Mouse (Mus musculus) right cerebral cortex, postnatal 14 days (tissue): Measurements from ENCODE around the gene Nol12.

Experiments
- DNase-seq: peaks from one replicate; pipeline ENCODE4 v3.0.0; 2022

Nol12 gene

GRCm38 (mm10) chr15:78934784-78935320 is at the start of gene Nol12:
TSS of gene Nol12 (plus strand) at chr15:78934933.
- peak; percentile 81 for DNase-seq

DNA sequence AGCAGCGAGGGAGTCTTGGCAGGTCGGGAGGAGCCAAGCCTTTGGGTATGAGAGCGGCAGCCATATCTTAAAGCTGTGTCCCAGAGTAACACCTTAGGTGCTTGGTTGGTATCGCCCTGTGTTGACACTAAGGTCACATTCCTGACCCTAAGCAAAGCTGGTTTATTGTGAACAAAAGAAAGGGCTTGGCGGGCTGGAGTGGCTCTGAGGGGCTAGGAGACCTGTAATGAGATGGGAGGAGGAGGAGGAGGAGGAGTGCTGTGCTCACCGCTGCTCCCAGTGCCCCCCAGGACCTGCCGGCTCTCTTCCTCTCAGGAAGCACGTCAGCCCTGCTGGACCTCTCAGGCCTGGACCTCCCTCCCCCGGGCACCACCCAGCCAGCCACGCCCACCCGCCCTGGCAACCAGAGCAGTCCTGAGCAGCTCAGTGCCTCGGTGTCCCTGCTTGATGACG is 45.3 kb upstream of the Nol12 start:
- no peak for DNase-seq

- no peak for DNase-seq
These were observed 42.3 kb upstream of the Nol12 start for GRCm38 (mm10) chr15:78892440-78892839.

GRCm38 (mm10) chr15:78894726-78895125 is 40.0 kb upstream of the Nol12 start:
- DNase-seq = no peak

- DNase-seq = no peak
These were observed 39.0 kb upstream of the Nol12 start for GRCm38 (mm10) chr15:78895741-78896140.

GRCm38 (mm10) chr15:78896149-78896548 is 38.6 kb upstream of the Nol12 start:
- DNase-seq = no peak

DNA sequence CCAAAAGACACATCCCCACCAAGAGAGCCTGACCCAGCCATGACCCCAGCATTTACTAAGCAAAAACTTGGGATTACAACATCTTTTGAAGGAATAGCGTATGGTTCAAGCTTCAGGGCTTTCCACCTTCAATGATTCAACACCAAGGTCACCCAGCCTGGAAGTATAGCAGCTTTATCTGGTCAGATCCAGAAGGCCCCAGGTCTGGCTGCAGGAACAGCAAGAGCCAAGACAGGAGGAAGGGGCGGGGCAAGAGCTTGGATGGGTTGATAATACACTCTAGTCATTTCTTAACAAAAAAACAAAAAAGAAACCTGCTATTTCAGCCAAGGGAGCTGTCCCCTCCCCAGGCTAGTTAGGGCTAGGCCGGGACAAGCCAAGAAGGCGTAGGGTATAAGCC is 37.2 kb upstream of the Nol12 start:
- DNase-seq = no peak

GRCm38 (mm10) chr15:78898507-78899001 is 36.2 kb upstream of the Nol12 start:
- DNase-seq = no peak

GRCm38 (mm10) chr15:78899409-78899739 is 35.4 kb upstream of the Nol12 start, which contains the start of gene Gm49510:
TSS of gene Gm49510 (plus strand) at chr15:78899667.
- DNase-seq = no peak

- peak; percentile 68 for DNase-seq
These were observed 34.8 kb upstream of the Nol12 start, which contains the start of gene Sh3bp1 for GRCm38 (mm10) chr15:78899740-78900584. TSS of gene Sh3bp1 (plus strand) at chr15:78899768.

DNA sequence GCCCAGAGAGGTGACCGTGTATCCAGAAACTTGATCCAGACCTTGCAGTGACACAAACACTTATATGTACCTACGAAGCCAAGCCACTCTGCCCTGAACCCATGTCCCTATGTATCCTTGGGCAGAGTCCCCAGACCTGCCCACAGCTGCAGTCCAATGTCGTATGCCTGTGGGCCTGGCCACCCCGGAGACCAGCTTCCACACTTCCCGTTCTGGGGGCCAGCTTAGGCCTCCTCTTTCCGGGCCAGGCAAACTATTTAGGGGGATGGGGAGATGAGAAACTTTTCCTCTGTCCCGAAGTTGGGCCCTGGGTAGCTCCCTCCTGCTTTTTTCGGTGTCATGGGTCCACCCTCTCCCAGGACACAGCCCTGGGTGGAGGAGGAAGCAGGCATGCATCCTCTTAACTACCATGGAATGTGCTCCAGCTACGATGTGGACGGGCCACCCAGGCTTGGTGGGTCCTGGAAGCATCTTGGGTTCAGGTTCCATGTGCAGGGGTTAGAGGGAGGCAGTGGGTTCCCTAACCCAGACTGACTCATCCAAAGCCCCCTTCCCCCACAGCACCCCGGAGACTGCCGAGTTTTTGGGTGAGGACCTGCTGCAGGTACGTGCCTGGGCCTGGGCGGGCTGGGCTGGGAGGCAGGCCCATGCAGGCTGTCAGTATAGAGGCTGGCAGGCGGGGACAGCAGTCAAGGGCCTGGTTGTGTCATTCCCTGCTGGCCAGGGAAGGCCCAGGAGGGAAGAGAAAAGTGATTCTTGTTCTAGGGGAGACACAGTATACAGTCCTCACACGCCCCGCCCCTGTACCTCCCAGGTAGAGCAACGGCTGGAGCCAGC is 33.9 kb upstream of the Nol12 start:
- no peak for DNase-seq

GRCm38 (mm10) chr15:78901422-78901789 is 33.3 kb upstream of the Nol12 start:
- DNase-seq = no peak

- DNase-seq = peak; percentile 75
These were observed 31.5 kb upstream of the Nol12 start for GRCm38 (mm10) chr15:78903243-78903642.

GRCm38 (mm10) chr15:78908399-78908798 is 26.3 kb upstream of the Nol12 start:
- no peak for DNase-seq

DNA sequence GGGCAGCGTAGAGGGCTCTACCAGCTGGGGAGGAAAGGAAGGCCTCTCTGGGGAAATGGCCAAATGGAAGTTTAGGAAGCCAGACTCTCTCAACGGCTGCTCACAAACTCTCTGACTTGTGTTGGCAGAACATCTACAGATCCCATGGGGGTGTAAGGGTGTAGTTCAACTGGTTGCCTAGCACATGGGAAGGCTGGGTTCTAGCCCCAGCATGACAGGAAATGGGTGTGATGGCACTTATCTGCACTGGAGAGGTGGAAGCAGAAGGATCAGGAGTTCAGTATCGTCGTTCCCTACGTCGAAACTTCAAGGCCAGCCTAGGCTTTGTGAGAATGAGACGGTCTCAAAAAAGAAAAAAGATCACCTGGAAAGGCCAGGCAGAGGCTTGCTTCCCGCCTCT is 25.8 kb upstream of the Nol12 start:
- no peak for DNase-seq

DNA sequence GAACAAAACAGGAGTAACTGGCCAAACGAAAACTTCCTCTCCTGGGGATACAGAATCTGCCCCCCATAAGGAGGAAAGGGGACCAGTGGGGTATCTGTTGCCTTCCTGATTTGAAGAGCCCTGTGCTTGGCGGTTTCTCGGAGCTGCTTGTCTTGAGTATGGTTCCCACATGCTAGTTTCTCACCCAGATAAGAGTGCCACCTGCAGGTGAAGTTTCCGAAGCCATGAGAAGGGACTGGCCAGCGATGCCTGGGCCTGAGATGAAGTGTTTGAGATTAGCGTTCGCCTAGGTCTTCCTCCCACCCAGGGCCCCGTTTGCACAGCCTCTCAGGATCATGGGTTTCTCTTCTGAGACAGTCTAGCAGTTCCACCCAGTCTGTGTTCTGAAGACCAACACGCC is 22.7 kb upstream of the Nol12 start:
- peak; percentile 60 for DNase-seq

DNA sequence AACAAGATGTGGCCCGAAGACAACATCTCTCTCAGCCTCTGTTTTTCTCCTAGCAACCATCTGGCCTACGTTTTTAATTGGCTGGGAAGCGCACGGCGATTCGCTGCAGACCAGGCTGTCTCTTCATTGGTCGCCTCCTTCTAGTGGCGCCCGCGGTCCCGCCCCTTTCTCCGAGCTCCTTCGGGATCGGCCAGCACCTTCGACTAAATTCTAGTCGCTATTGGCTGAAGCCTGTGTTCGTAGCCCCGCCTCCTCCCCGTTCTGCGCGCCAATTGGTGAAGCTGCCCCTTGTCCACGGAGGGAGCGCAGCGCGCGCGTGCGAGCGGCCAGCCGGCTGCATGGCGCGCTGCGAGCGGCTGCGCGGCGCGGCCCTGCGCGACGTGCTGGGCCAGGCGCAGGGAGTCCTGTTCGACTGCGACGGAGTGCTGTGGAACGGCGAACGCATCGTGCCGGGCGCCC is 21.1 kb upstream of the Nol12 start, which contains the start of gene Pdxp:
Pdxp (plus strand) TSS at position 288 of the 459 bp plus-strand sequence.
- peak; percentile 97 for DNase-seq

- peak; percentile 67 for DNase-seq
These were observed 20.5 kb upstream of the Nol12 start for GRCm38 (mm10) chr15:78914091-78914822.

DNA sequence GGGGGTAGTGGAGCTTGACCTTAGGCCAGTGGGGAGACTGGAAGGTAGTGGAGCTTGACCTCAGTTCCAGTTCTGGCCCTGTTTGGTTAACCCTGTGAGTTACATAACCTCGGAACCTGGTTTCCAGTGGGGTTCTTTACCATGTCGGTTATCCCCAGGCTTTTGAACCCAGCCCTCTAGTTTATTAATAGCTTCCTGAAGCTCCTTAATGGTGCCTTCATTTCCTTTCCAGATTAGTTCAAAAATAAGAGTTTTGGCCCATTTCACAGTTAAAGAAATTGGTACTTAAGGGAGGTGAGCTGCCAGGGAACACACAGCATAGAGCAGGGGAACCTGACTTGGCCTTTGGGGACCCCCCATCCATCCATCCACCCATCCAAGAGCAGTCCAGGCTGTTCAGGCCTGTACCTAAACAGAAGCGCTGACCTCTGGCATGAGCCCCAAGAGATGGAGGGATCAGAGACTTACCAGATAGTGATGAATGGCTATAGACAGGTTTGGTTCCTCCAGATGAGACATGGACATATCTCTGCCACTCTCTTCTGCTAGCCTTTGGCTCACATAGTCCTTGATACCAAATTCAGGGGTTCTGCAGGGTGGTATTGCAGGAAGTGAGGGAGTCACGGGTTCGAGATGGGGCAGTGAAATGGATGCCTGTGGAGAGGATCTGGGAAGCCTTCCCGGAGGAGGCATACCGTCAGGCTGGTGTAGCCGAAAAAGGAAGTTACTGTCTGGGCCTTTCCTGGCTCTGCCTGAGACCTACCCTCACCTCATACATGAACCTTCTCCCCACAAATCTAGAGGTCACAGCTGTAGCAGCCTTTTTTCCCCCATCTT is 19.7 kb upstream of the Nol12 start:
- no peak for DNase-seq

GRCm38 (mm10) chr15:78915660-78916017 is 19.1 kb upstream of the Nol12 start:
- peak; percentile 63 for DNase-seq

GRCm38 (mm10) chr15:78916052-78916826 is 18.5 kb upstream of the Nol12 start:
- peak; percentile 62 for DNase-seq
